Mouse (Mus musculus): Measurements from ENCODE around the gene Trio.

Trio gene

DNA sequence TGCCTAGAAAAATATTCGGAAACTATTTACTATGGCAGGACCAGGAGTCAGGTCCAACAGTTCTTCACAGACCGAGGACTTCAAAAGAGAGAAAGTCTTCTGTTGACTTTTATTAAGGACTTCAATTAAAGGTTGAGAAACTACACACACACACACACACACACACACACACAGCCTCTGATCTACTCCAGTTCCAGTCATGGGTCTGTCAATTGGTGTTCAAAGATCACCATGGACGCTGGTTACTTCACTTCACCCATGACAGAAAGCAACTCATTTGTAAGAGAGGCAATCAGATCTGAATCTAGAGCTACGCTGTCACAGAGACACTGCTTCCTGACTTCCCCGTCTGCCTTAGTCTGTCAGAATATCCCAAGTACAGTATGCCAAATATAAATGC is 33.1 kb downstream of the Trio start:
- in situ Hi-C loops (cut with MboI, MseI) = no loop called here

DNA sequence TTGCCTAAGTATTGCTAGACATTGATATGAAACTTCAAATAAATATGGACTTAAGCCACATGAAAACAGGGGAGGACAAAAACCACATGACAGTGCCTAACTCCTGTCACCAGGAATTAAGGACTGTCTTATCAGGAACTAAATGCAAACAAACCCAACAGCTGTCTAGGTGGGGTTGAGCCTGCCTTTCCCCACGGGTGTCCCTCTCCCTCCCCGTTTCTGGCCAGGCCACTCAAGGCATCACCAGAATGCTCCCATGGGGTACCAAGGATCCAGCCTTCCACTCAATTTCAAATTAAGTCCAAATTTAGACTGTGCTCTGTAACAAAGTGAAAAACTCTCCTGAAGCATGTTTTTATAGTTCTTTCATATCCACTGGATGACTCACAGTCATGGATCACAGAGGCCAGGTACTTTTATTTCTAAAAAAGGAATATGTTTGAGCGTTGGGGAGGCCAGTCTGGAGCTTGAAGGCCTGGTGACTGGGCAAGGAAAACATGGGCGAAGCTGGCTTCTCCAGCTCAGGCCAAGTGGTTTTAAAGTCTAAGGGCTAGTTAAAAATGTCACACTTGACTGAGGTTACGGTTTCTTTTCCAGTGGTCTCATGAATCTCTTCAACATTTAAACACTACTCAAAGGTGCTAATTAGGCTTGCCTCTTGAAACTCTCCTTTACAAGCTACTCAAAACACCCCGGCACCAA is 33.6 kb downstream of the Trio start:
- in situ Hi-C loops (cut with MboI, MseI) = no loop called here

DNA sequence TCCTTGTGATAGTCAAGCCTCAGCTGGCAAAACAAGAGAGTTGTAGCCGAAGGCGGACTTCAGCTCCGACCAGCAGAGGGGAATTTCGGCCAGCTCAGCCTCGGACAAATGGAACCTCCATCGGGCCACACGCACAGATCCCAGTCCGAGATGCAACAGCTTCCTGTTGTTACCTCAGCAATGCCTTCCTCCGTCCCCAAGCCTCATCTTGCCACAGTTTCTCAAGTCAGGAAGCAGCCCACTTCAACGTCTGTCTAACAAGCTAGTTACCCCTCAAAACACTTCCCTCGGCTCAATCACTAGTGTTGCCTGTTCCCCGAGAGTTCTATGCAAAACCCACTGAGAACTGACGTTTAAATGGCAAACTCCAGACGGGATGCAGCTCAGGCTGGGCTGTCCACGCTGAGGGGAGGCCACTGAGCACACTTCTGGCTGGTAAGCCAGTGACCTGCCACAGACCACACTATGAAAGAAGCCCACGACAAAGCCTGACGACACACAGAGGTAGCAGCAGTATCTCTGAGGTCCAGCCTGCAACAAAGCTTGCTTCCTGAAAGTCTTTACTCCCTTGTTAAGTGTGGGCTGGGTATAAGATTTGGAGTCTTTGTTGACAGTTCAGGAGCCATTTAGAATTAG is 34.5 kb downstream of the Trio start:
- in situ Hi-C loops (cut with MboI, MseI) = no loop called here

DNA sequence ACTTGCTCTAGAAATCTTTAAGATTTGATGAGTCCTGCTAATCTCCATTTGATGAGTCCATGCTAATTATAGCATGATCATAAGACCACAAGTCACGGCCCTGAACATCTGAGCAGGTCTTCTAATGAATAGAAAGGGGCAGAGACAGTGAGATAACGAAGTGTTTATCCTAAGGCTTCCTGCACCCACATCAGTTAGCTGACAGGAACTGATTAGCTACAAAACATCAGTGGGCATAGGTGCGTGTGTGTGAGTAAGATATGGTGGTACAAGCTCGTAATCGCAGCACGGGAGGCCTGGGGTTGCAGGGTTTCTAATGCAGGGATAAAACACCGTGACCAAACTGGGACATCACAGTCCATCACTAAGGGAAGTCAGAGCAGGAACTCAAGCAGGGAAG is 37.7 kb downstream of the Trio start:
- in situ Hi-C loops (cut with MboI, MseI) = no loop called here

DNA sequence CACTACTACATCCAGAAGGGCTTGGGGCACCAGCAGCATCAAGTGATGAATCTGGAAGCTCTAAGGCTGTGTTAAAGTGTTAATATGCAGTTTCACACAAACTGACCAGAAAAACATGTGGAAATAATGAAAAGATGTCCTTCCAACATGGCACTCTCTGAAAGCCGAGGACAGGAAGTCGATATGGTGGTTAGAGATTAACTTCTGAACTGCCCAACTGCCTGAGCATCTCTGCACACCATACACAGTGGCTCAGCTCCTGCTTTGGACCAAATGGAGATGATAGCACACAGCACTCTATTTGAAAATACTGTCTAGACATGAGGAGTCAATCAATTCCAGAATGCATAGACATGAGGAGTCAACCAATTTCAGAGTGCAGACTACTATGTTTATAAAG is 40.8 kb downstream of the Trio start:
- in situ Hi-C loops (cut with MboI, MseI) = no loop called here

DNA sequence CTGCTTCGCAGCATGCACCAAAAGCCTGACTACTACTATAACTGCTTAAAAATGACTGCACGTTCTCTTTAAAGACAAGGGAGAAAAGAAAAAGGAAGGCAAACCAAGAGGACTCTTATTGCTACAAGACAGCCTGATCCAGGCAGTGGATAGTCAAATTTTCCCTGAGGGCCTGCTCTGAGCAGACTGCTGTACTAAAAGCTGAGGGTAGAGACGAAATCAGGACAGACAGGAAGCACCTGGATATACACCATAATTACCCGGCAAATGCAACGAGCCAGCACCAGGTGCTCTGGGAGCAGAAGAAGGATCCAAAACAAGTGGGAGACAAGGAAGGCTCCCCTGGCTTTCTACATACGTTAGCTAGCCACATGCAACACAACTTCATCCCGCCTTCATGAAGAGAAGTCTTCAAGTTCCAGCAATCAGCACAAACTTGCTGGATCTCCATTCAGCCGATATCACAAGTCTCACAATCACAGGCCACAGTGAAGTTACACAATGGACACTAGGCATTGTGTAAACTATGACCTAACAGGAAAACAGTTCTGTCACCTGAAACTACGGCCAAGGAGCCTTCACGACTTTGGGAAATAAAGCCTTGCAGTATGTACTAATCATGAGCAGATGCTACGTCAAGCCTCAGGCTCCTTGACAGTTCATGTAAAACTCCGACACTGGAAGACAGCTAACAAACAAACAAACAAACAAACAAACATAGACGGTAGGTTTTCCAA is 43.7 kb downstream of the Trio start:
- in situ Hi-C loops (cut with MboI, MseI) = no loop called here

DNA sequence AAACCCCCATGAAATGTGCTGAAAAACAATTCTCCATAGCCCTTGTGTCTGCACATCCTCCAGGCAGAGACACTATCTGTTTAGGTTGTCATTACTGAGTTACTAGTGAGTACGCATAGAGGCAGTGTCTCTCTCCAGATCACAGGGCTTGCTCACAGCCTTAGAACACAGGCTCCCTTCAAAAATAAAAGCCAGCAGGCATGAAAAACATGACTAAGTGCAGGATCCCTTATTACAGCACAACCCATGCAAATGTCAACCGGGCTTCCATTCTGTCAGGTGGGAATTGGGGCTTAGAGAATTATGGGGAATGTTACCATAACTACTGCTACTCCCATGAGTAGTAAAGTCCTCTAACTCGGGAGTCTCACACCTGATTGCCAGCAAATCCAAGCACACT is 44.4 kb downstream of the Trio start:
- in situ Hi-C loops (cut with MboI, MseI) = no loop called here

DNA sequence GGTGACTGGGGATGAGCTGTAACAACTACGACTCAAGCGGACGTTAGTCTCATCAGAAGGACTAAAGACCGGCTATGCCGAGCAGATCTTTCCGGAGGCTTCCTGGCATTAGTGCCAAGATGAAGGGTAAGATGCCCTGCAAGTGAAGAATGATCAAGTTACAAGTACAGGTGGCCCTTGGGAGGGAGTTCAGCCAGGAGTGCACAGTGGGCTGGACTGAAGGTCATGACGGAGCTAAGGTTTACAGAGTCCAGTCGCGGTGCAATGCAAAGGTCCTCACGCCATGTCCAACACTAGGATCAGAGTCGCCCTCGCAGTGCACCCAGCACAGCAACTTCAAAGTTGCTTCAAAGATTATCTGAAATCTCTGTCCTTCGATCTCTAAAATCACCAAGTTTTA is 45.2 kb downstream of the Trio start:
- in situ Hi-C loops (cut with MboI, MseI) = no loop called here

DNA sequence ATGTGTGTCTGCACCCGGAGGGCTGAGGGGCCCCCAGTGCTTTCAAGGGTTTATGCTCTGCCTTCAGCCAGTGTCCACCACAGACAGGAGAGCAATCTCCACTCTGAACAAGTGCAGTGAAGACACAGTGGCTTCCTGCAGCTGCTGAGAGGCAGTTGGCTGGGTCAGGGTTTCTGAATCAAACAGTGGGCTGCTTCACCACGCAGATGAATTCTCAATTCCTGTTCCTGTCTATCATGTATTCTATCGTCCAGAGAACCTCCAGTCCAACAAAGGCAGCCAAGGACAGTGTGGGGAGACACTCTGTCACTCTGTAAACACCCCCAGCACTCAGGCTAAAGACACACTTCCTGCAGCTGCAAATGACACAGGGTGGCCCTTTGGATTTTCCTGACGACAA is 48.7 kb downstream of the Trio start:
- in situ Hi-C loops (cut with MboI, MseI) = no loop called here

DNA sequence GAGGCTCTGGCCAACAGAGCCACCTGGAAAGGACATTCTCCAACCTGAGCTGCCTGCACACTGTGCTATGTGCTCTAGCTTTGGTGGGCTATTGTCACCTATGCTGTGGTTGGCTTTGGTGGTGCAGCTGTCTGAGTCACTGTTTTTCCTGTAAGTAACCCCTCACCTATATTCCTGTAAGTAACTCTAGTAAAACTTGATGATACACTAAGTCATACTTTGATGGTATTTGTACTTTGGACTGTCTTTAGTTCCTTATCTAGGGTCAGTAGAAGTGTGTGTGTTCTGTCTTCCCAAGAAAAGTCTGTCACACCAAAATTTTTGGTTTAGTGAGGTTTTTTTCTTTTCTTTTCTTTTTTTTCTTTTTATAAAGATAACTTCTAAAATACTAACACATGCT is 49.3 kb downstream of the Trio start:
- in situ Hi-C loops (cut with MboI, MseI) = no loop called here

DNA sequence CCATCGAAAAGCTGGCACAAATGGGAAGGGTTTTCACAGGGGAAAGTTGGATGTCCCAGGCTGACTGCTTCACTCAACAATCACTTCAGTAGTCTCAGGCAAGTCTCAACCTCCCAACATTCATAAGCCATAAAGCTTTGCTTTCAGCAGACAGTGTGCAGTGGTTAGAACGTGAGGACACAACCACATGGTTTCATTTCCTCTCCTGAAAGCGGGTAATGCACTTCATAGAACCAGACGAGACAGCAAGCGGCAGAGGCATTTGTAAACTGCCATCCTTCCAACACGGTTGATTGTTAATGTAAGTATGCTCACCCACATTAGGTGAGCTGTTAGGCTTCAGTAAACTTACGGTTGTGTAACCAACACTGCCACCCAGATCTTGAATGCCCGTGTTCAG is 51.0 kb downstream of the Trio start:
- in situ Hi-C loops (cut with MboI, MseI) = no loop called here

DNA sequence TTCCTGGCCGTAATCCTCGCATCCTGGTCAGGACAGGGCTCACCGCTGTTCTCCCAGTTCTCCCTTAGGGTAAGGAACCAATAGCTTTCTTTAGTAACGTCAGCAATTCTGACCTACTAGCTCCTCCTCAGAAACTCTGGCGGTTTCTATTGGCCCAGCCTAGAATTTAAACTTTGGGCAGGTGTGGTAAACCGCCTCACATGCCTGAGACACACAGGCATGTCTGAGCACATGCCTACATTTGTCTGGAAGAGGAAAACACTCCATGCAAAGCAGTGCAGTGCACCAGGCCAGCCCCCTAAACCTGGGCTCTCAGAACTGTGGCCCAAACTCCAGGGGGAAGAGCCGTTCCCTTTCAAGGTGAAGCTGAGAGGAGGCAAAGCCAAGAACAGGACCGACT is 57.5 kb downstream of the Trio start:
- in situ Hi-C loops (cut with MboI, MseI) = no loop called here

DNA sequence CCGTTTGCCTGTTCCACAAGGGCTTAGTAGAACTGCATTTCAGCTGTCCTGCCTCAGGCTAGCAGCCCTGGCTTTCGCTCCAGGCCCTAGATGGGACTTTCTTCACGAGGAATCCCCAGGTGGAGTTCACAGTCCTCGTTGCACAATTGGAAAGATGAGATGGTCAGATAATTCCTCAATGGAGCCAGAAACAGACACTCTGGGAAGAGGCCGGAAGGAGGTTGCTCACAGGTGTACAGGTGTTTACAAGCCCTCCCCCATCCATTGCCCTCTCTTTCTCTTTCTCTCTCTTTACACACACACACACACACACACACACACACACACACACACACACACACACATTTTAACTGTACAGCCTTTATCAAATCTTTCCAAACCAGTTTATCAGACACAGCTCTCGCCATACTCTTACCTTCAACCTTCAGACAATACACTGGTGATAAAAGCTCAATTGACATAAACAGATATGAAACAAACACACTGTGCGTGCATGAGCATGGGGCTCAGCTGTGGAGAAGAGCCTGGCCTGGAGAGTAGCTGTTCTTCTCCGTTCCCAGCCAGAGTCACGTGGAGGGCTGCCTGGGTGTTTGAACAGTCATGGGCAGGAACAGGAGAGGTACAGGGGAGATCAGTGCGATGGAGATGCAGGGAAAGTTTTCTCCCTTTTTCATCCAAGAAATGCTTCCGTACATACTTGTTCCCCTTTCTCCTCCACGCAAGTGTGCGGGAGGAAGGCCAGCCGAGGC is 58.3 kb downstream of the Trio start:
- in situ Hi-C loops (cut with MboI, MseI) = no loop called here

DNA sequence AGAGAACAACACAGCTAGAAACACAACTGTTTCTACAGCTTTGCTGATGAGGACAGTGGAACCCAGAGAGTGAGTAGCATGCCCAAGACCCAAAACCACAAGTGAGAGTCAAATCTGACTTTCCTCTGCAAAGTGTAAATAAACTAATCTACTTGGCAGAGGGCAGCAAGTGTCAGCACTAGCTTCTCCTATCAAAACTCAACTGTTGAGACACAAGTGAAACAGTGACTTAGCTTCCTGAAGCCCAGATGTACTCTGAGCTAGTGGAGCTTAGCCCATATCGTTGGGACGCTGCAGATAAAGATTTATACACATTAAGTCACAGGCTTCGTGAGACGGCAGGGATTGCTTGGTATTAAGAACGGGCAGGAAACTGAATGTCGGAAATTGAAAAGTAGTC is 60.8 kb downstream of the Trio start:
- in situ Hi-C loops (cut with MboI, MseI) = no loop called here

DNA sequence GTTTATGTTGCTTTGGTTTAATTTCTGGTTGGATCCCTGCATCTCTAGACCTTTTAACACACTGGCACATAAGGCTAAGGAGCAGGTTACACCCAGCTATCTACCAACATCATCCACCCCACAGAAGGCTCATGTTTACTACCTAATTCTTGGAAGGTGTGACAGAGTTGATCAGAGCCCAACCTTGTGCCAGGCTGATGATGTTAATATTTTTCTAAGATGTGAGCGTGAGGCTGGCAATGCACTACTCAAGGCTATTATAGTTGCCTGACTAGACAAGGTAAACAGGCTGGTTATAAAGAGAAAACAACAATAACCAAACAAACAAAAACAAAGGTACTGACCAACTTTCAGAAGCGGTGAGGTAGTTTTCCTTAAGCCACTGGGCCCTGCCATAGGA is 62.1 kb downstream of the Trio start:
- in situ Hi-C loops (cut with MboI, MseI) = no loop called here

DNA sequence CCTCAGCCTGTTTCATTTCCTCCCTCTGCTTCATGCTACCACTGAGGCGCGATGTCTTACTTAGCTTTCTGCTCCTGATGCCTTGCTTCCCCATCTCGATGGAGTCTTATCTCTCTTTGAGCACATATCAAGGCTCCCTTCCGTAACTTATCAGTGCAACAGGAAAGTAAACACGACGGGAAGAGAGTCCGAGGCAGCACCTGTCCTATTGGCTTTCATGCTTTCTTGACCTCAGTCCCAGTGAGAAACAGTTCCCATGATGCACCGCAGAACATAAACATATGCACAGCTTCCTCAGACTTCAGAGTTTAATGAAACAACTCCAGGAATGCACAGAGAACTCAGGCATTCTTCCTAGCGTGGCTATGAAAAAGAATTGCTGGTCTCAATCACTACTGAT is 65.0 kb downstream of the Trio start:
- in situ Hi-C loops (cut with MboI, MseI) = no loop called here

DNA sequence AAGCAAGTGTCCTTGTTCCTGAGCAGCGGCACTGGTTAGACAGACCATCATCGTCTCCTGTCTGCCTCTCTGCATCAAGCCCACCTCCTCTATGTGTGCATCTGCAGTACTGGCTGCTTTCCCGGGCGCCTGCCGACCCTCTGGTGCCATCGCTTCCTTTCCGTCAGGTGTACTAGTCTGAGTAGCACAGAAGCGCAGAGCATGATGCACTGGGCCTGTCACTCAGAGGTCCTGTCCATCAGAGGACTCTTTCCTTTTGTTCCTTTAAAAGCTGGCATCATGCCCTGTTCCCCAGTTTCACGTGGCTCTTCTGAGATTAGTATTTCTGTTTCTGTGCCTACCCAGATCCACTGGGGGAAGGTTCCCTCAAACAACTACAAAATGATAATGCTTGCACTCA is 67.8 kb downstream of the Trio start:
- in situ Hi-C loops (cut with MboI, MseI) = loop anchor here (5.0 kb wide), 1 partner anchor 39 kb away; no protein-coding TSS in a partner anchor

DNA sequence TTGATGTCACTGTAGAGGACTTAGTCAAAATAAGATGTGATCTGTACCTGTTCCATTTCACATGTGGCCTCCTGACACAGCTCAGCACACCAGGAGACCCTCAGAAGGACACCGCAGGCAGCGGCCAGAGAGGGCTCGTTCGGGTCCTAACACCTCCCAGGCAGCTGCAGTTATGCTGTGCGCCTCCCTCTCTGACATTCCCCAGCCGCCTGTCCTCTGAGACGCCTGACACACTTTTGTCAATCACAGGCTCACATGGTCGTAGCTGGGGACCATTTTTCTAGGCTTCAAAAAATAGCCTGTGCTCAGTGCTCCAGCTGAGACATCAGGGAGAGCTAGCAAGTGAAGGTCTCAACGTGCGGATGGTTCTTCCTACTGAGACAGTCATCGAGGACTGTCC is 70.0 kb downstream of the Trio start:
- in situ Hi-C loops (cut with MboI, MseI) = loop anchor here (5.0 kb wide), 1 partner anchor 42 kb away; no protein-coding TSS in a partner anchor

DNA sequence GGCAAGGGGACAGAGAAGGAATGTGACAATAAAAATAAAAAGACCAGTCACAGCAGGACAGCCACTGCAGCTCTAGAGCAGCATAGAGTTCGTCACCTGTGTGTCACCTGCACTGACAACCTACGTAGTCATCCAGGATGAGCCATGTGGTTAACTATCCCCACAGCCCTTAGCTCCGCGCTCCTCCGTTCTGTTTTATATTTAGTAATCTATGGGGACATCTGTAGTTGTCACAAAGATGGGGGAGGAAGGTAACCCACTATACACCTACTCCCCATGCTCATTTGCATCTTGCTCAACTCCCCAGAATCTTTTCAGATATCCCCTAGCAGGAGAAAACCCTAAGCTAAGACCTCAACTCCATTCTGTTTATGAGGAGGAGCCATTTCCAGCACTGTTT is 71.3 kb downstream of the Trio start:
- in situ Hi-C loops (cut with MboI, MseI) = no loop called here

DNA sequence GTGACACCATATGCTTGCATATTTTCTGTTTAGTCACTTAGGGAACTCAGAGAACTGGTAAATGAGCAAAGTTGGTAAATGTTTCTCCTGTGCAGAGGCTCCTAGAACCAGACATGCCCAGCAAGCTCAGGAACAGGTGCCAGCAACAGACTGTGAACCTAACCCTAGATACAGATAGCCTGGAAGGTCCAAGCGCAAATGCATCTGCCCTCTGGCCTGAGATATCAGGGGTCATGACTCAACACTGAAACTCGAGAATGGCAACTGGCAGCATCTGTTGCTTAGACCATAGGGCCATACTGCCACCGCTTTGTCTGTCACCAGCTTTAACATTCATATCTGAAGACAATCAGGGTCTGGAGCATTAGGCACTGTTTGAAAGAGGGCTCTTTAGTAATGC is 72.1 kb downstream of the Trio start:
- in situ Hi-C loops (cut with MboI, MseI) = no loop called here

DNA sequence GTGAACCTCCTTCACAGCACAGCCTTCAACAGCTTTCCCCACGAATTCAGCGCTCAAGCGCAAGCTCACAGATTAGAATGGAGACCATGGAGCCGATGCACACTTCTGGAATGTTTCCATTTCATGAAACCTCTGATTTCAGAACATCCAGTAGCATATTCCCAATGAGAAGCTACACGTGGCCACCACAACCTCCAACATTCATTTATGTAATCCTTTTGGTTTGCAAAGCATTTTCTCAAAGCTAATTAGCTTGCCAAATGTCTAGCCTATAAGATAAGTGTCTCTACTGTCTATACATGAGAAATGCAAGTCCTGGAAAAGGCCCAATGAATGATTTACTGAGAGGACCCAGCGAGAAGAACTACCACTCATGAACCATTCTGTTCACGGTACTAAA is 74.5 kb downstream of the Trio start:
- in situ Hi-C loops (cut with MboI, MseI) = no loop called here

DNA sequence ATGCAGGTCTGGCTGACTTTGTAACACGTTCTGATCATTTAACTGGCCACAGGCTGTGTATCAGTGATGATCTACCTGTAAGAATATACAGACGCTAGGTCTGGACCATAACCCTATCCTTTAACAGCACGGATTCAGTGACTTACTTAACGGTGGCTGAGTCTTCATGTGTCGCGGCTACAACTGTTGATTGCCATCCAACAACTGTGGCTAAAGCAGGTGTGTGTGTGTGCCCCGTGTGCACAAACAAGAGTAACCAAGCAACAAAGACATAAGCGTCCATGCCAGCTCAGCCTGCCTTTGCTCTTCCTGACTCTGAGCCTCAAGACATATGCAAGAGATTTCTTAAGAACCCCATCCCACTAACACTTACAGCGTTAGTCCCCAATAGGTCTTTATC is 76.5 kb downstream of the Trio start:
- in situ Hi-C loops (cut with MboI, MseI) = no loop called here
